Mouse (Mus musculus) duodenum, adult 2 months (tissue): Measurements from ENCODE around the gene Ifi208. TPM values are rescaled to one million over a fixed set of nuclear protein-coding genes. Genes with fewer than 3 reads are reported as not detected.

ENCODE experiments used
- polyA plus RNA-seq: library from polyadenylated mRNA; depleted of rRNA; stranded (reverse); fragments of >200 nt; gene quantifications from 2 replicates; pipeline ENCODE4 v1.2.3, GENCODE M21; 2012; ENCODE audit warnings: low replicate concordance; rRNA removed

Ifi208 gene
- 0.27 TPM in 1 of 2 replicates, not detected in the other for polyA plus RNA-seq

DNA sequence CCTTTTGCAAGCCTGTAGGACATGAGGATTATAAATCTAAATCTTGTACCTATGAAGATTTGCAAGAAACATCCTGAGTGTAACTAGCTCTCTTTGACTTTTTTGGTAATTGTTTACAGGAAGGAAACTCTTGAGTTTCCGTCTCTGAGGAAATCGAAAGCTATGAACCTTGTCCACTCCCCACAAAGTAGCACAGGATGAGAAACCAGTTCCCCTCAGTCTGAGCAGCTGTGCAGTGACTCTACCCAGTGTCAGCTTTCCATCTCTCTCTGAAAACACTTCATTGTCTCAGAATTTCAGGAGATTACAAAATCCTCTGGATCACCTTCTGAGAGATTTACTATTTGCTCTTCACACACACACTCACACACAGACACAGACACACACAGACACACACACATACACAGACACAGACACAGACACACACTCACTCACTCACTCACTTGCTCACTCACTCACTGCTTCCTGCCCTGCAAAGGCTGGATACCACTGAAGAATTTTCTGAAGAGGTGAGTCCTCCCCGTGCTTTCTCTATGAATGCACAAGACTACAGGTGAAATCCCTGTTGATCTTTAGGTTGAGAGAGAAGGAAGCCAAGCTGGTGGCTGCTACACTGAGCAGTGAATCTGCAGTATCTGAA, at the start of gene Ifi208:
Gene Ifi208 (plus strand): TSS at position 218 of the 640 bp plus-strand sequence.

DNA sequence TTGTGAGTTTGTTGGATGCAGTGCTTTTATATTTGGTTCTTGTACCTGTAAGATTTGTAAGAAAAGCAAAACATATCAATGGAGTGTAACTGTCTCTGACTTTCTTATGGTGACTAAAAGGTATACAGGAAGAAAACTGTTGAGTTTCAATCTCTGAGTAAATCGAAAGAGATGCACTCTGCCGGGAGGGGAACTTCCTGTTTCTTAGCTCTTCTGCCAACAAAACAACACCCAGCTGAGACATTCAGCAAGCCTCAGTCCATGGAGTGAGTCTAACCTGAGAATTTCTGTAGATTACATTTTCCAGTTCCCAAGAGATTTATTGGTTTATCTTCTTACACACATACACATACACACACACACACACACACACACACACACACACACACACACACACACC, 42.9 kb upstream of the Ifi208 start, which contains the start of gene Ifi209:
Gene Ifi209 (plus strand): TSS at position 296 of the 400 bp plus-strand sequence.

DNA sequence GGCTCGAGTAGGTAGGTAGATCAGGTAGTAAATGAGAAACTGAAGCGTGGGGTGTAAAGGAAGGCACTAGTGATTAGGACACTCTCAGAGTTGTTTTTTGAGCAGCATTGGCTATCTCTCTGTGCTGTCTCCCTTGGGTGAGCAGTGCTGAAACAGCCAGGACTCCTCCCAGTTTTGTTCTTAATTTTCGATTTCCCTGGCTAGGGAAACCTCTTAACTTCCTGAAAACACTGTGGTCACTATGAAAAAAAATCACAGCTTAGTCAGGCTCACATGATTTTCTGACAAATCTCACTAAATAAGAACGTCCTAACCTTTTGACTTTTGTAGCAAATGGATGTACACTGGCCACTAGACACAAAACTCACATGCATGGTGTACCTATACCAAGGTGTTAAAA, 68.2 kb downstream of the Ifi208 start, which contains the start of gene Ifi207:
Gene Ifi207 (minus strand): TSS at position 92 of the 400 bp plus-strand sequence.

Other genes with a start within 250 kb of the Ifi208 start
- gene Ifi206, start 182.6 kb upstream of the Ifi208 start, polyA plus RNA-seq, result 0.21 and 0.65 TPM in 2 replicates
- gene Ifi214, start 137.7 kb upstream of the Ifi208 start, polyA plus RNA-seq, result not detected in 2 replicates
- gene Ifi213, start 74.4 kb upstream of the Ifi208 start, polyA plus RNA-seq, result 0.07 and 0.20 TPM in 2 replicates
- 0.02 TPM in 1 of 2 replicates, not detected in the other for gene Ifi209, start 42.8 kb upstream of the Ifi208 start, polyA plus RNA-seq
- 0.41 and 0.53 TPM in 2 replicates for gene Ifi207, start 68.1 kb downstream of the Ifi208 start, polyA plus RNA-seq
- gene Ifi204, start 93.3 kb downstream of the Ifi208 start, polyA plus RNA-seq, result 0.05 TPM in 1 of 2 replicates, not detected in the other
- gene Ifi211, start 239.4 kb downstream of the Ifi208 start, polyA plus RNA-seq, result not detected in 2 replicates